Mouse (Mus musculus) forebrain, embryonic 12.5 days (tissue): ENCODE data around the gene Med25. TPM values are rescaled to one million over a fixed set of nuclear protein-coding genes. Genes with fewer than 3 reads are reported as not detected.

Experiments used
- ATAC-seq: fragments of 200-750 bp; cut with Nextera tagmentation; 2 replicates; pipeline ENCODE4 v1.8.0; 2017; ENCODE audit warnings: moderate TSS enrichment; ENCODE audit not compliant: low FRiP score
- H3K27ac ChIP-seq: fragments of 300-500 bp; sonication (generic); 2 replicates; pipeline ENCODE4 v1.5.1; 2016; ENCODE audit warnings: mild to moderate bottlenecking
- H3K27me3 ChIP-seq: fragments of 300-500 bp; sonication (generic); 2 replicates; pipeline ENCODE4 v1.6.1; 2016; ENCODE audit warnings: mild to moderate bottlenecking
- H3K36me3 ChIP-seq: fragments of 300-500 bp; sonication (generic); replicated peaks from 2 replicates; pipeline ENCODE4 v1.6.1; 2016; ENCODE audit warnings: mild to moderate bottlenecking
- H3K4me1 ChIP-seq: fragments of 300-500 bp; sonication (generic); 2 replicates; pipeline ENCODE4 v1.6.1; 2016
- H3K4me2 ChIP-seq: fragments of 300-500 bp; sonication (generic); 2 replicates; pipeline ENCODE4 v1.6.1; 2016; ENCODE audit warnings: mild to moderate bottlenecking, moderate library complexity
- H3K4me3 ChIP-seq: fragments of 300-500 bp; sonication (generic); replicated peaks from 2 replicates; pipeline ENCODE4 v1.5.1; 2016; ENCODE audit warnings: mild to moderate bottlenecking
- H3K9ac ChIP-seq: fragments of 300-500 bp; sonication (generic); 2 replicates; pipeline ENCODE4 v1.6.1; 2016; ENCODE audit warnings: mild to moderate bottlenecking
- H3K9me3 ChIP-seq: fragments of 300-500 bp; sonication (generic); 2 replicates; pipeline ENCODE4 v1.6.1; 2016
- WGBS: fragments of 180-500 bp; shearing (Covaris S2); methylation state at CpG from one replicate; pipeline ENCODE4 v1.1.7; 2016; 5-methylcytosine and 5-hydroxymethylcytosine counted together
- polyA plus RNA-seq: library from polyadenylated mRNA; unstranded; fragments of >200 nt; fragmentation: Nextera tagmentation; extraction: Ambion mirVana; gene quantifications from 2 replicates; pipeline ENCODE4 v1.2.1, GENCODE M21; 2016

The Med25 gene
- polyA plus RNA-seq, 1 experiment from 2014 or later: 172 TPM

DNA sequence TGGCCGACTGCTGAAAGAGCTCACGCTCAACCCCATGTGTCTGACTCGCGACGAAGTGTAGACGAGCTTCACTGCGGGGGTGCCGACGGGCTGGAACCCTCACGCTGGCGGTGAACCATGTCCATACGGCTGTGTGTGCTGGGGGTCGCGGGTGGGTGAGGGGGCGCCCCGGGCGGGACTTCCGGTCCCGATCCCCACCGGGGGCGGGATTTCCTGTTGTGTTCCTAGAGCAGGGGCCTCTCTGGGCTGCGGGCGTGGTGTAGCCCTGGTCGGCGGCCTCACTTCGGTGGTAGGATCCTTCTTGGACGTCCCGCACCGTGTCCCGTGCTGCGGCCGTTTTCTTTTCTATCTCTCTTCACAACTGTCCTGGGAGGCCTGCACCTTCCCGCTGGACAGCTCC, 42.4 kb downstream of the Med25 start:
- peaks cover 41% of the 10 kb centered on the region for H3K4me1 ChIP-seq

DNA sequence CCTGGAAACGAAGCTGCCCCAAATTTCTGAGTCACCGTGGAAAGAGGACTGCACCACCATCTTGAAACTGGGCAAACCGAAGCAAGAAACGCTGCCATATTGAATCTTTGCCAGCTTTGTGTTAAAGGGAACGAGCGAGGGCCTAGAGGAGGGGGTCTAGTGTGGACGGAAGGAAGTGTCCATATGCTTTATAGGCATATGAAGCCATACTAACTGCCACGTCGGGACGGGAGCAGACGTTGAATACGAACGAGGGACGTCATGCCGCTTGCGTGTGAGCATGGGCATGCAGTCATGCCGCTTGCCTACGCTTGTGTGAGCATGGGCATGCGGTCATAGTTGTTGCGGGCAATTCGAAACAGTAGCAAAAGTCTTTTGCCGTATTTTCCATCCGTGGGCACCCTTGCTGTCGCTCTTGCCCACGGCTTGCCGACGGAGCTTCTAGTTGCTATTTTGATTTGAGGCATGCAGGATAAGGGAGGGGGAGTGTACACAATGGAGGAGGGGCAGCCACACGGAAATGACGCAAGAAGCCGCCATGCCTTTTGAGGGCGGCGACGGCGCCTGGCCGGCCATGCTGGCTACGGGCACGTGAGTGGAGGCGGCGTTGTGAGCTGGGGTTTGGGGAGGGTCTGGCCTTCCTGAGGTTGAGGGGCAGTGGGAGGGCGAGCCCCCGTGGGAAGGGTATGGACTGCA, 42.9 kb downstream of the Med25 start:
- Histone ChIP-seq H3K36me3 (peaks cover 34% of the 10 kb centered on the region), H3K9me3 (no peaks in the 10 kb centered on the region), H3K9ac (peak overlapping the region; percentile 84), H3K4me2 (peak overlapping the region; percentile 89), H3K4me3 (peak overlapping the region; percentile 80), H3K27ac (peak overlapping the region; percentile 97), H3K4me1 (peaks cover 36% of the 10 kb centered on the region), H3K27me3 (no peaks in the 10 kb centered on the region)
- WGBS: 1% methylated on average over 41 of the region's 41 CpGs
- peak; percentile 77 for ATAC-seq

More for the DNA sequence above, 42.4 kb downstream of the Med25 start:
- WGBS: under 1% methylated on average over 26 of the region's 33 CpGs
- H3K9me3 ChIP-seq: no peaks in the 10 kb centered on the region
- H3K4me3 ChIP-seq: peak overlapping the region; percentile 80
- H3K27ac ChIP-seq: peak overlapping the region; percentile 97
- H3K9ac ChIP-seq: peak overlapping the region; percentile 84
- no peaks in the 10 kb centered on the region for H3K27me3 ChIP-seq
- H3K4me2 ChIP-seq: peak overlapping the region; percentile 89
- peak; percentile 53 for ATAC-seq
- peaks cover 28% of the 10 kb centered on the region for H3K36me3 ChIP-seq

DNA sequence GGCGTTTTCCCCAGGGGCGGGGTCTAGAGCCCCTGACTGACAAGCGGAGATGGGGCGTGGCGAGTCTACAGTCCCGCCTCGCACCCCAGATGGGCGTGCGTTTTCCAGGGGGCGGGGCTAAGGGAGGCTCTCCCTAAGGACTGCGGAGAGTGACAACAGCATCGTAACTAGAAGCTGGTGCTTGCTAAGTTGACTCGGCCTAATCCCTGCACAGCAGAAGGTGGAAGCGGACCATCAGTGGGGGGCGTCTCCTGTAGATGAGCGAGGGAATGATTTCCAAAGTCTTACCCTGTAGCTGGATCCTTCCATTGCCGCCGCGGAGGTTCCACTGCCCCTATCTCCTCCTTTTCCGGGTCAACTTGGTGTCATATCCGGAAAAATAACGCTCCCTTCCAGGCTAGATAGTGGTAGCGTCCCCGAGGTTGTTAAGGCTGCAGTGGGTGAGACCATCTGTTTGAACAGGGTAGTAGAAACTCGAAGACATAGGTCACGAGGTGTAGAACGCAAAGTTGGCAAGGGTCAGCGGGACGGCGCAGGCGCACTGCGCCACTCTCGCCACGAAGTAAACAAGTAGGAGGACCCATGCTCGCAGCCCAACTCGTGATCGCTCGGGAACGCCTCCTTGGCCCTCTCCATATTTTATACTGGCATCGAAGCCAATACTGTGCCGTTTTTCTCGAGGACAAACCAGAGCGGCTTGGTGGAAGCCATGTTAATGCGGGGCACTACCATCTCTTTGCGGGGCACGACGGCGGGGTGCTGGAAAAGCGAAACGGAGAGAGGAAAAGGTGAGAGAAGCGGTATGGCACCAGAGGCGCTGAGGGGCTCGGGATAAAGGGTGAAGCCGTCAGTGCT, 43.7 kb downstream of the Med25 start, which contains the start of the genes Akt1s1 and Tbc1d17:
Akt1s1 (plus strand) TSS at position 431 of the 855 bp plus-strand sequence.
Tbc1d17 (minus strand) TSS at position 519 of the 855 bp plus-strand sequence.
- no peaks in the 10 kb centered on the region for H3K27me3 ChIP-seq
- peak within 1 kb of the TSS; percentile 84 for H3K9ac ChIP-seq
- peaks cover 42% of the 10 kb centered on the region for H3K36me3 ChIP-seq
- H3K4me2 ChIP-seq: peak within 1 kb of the TSS; percentile 89
- no peaks in the 10 kb centered on the region for H3K9me3 ChIP-seq
- WGBS: under 1% methylated on average over 54 of the region's 54 CpGs
- peak within 1 kb of the TSS; percentile 80 for H3K4me3 ChIP-seq
- peaks cover 30% of the 10 kb centered on the region for H3K4me1 ChIP-seq
- peak; percentile 82 for ATAC-seq
- peak within 1 kb of the TSS; percentile 97 for H3K27ac ChIP-seq

DNA sequence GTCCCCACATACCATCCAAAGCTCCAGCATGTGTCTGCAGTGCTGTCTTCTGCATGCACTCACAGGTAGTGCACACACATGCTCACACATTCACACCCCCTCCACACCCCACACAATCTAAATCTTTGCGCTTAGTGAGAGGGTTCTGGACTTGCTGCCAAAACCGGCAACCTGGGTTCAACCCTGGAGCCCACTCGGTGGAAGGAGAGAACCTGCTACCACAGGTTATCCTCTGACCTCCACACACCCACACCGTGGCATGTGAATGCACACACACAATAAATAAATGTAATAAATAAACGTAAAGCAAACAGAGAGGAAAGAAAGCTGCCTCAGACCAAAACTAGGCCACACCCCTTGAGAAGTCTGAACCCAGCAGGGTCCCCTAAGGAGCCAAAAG, 44.7 kb downstream of the Med25 start:
- no peak for ATAC-seq
- peak overlapping the region; percentile 80 for H3K4me3 ChIP-seq
- H3K9ac ChIP-seq: peak overlapping the region; percentile 54
- H3K4me2 ChIP-seq: peak overlapping the region; percentile 89
- H3K36me3 ChIP-seq: peaks cover 50% of the 10 kb centered on the region
- 83% methylated on average over 5 of the region's 5 CpGs for WGBS
- no peaks in the 10 kb centered on the region for H3K9me3 ChIP-seq
- H3K27me3 ChIP-seq: no peaks in the 10 kb centered on the region
- 0 out of 2 replicates have a peak overlapping the region, but pooled peaks have one; percentile 97 for H3K27ac ChIP-seq
- peaks cover 22% of the 10 kb centered on the region for H3K4me1 ChIP-seq

DNA sequence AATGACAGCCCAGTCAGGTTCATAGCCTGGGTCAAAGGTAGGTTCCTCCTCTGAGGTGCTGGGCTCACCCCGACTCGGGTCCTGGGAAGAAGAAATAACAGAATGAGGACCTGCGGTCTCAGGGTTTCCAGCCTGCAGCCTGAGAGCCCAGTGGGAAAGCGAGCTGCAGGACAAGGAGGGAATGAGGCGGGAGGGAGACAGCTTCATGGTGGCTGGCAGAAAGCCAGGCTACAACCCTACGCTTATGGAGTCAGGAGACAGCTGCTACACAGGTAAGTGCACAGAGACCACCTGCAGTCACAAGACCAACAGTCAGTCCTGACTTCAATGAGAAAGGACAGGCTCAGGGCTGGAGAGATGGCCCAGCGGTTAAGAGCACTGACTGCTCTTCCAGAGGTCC, 45.7 kb downstream of the Med25 start:
- Histone ChIP-seq H3K4me2 (no peak overlapping the region), H3K4me3 (no peak overlapping the region), H3K4me1 (peaks cover 22% of the 10 kb centered on the region), H3K36me3 (peaks cover 54% of the 10 kb centered on the region), H3K27ac (no peak overlapping the region), H3K9ac (no peak overlapping the region), H3K27me3 (0 out of 2 replicates have a peak, but pooled peaks cover 7% of the 10 kb centered on the region), H3K9me3 (no peaks in the 10 kb centered on the region)
- ATAC-seq: no peak
- WGBS: 92% methylated on average over 7 of the region's 7 CpGs

DNA sequence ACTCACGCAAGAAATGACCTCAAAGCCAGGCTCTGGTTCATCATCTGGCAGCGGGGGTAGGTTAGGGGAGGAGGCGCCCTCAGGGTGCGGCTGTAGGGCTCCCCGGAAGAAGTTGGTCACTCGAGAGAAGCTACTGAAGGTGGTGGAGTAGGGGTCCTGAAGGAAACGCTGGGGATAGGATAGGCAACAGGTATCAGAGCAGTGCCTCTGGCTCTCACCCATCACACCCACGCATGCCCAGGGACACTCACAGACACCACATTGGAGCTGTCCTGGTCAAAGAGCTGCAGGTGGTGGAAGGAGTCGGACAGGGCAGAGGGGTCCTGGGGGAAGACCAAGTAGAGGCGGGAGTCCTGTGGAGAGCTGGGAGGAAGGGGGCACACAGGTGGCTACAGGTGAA, 47.5 kb downstream of the Med25 start:
- Histone ChIP-seq H3K36me3 (peaks cover 60% of the 10 kb centered on the region), H3K27me3 (peaks cover 25% of the 10 kb centered on the region), H3K4me1 (peaks cover 12% of the 10 kb centered on the region), H3K4me2 (no peak overlapping the region), H3K9ac (no peak overlapping the region), H3K27ac (no peak overlapping the region), H3K9me3 (no peaks in the 10 kb centered on the region), H3K4me3 (no peak overlapping the region)
- 92% methylated on average over 10 of the region's 10 CpGs for WGBS
- no peak for ATAC-seq

DNA sequence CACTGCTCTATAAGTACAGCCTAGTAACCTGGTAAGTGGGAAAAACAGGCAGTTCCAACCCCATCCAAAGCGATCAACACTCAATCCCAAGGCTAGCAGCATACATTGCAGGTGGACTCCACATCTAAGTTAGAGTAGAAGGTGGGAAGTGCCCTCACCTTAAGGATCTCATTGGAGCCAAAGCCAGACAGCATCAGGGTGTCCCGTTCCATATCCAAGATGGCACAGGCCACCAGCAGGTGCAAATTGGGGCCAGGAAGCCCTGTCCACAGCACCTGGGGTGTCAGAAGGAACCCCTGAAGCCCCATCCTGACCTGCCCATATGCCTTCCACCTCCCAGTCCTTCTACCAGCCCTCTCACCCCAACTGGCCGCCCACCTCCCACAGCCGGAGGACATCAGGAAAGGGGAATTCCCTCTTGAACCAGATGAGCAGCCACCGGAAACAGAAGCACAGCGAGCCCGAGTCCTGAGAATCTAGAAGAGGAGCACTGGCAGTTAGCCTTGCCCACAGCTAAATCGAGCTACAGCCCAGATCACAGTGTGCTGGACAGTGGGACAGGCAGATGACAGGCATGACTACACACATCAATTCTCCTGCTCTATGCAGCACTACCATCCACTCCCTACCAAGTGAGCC, 50.6 kb downstream of the Med25 start:
- H3K27me3 ChIP-seq: peaks cover 48% of the 10 kb centered on the region
- no peak overlapping the region for H3K27ac ChIP-seq
- H3K9me3 ChIP-seq: no peaks in the 10 kb centered on the region
- ATAC-seq: no peak
- WGBS: 92% methylated on average over 8 of the region's 8 CpGs
- no peak overlapping the region for H3K9ac ChIP-seq
- peaks cover 13% of the 10 kb centered on the region for H3K4me1 ChIP-seq
- H3K36me3 ChIP-seq: peaks cover 60% of the 10 kb centered on the region
- H3K4me3 ChIP-seq: no peak overlapping the region
- H3K4me2 ChIP-seq: no peak overlapping the region

DNA sequence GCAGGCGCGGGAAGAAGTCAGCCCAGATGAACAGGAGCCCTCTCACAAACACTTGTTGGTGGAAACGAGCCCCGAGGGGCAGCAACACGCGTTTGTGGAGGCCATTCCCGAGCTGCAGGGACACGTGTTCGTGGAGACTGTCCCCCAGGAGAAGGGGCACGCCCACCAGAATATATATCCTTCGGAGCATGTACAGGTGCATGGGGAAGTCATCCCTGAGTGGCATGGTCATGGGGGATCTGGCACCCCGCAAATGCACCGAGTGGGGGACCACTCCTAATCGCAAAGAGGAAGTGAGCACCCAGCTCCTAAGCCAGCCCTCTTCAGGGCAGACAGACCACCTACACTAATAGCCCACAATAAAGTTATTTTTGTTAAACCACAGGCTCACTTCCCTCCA, 52.1 kb downstream of the Med25 start:
- Histone ChIP-seq H3K4me2 (peak overlapping the region; percentile 52), H3K9ac (peak overlapping the region; percentile 51; the same call in 1 of the 2 replicates), H3K9me3 (no peaks in the 10 kb centered on the region), H3K4me3 (peak overlapping the region; percentile 27; the same call in 1 of the 2 replicates), H3K4me1 (peaks cover 13% of the 10 kb centered on the region), H3K27ac (no peak overlapping the region), H3K27me3 (peaks cover 48% of the 10 kb centered on the region), H3K36me3 (peaks cover 47% of the 10 kb centered on the region)
- 58% methylated on average over 14 of the region's 14 CpGs for WGBS
- no peak for ATAC-seq

DNA sequence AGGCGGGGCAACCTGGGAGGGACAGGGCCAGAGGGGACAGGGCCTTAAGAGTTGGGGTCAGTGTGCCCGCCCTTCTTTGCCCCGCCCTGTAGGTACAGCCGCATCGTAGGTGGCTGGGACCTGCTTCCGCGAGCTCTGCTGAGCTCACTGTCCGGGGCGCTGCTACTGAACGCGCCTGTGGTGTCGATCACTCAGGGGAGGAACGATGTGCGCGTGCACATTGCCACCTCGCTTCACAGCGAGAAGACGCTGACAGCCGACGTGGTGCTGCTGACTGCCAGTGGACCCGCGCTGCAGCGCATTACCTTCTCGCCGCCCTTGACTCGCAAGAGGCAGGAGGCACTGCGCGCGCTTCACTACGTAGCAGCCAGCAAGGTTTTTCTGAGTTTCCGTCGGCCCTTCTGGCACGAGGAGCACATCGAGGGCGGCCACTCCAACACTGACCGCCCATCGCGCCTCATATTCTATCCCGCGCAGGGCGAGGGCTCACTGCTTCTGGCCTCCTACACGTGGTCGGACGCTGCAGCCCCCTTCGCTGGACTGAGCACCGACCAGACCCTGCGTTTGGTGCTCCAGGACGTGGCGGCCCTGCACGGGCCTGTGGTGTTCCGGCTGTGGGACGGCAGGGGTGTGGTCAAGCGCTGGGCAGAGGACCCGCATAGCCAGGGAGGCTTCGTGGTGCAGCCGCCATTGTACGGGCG, 52.9 kb downstream of the Med25 start:
- H3K9ac ChIP-seq: peak overlapping the region; percentile 51
- peak overlapping the region; percentile 27 for H3K4me3 ChIP-seq
- H3K9me3 ChIP-seq: no peaks in the 10 kb centered on the region
- ATAC-seq: peak; percentile 66
- peaks cover 48% of the 10 kb centered on the region for H3K27me3 ChIP-seq
- WGBS: 1% methylated on average over 58 of the region's 58 CpGs
- peak overlapping the region; percentile 52 for H3K4me2 ChIP-seq
- peaks cover 39% of the 10 kb centered on the region for H3K36me3 ChIP-seq
- H3K27ac ChIP-seq: no peak overlapping the region
- peaks cover 13% of the 10 kb centered on the region for H3K4me1 ChIP-seq

DNA sequence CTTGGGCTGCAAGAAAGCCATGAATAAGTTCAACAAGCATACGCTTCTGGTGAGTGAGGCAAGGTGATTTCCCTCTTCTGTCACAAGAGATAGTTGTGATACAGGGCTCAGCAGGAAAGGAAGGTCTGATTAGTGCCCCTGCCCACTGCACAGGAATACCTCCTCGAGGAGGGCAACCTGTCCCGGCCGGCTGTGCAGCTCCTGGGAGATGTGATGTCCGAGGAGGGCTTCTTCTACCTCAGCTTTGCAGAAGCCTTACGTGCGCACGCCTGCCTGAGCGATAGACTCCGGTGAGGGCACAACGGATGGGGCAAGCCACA, 53.4 kb downstream of the Med25 start:
- Histone ChIP-seq H3K27ac (no peak overlapping the region), H3K27me3 (peaks cover 48% of the 10 kb centered on the region), H3K4me3 (peak overlapping the region; percentile 27), H3K9ac (peak overlapping the region; percentile 51; the same call in 1 of the 2 replicates), H3K4me2 (peak overlapping the region; percentile 52), H3K4me1 (peaks cover 13% of the 10 kb centered on the region), H3K36me3 (peaks cover 34% of the 10 kb centered on the region), H3K9me3 (no peaks in the 10 kb centered on the region)
- 0 out of 2 replicates have a peak, but pooled peaks have one; percentile 5 for ATAC-seq
- WGBS: 23% methylated on average over 11 of the region's 11 CpGs

DNA sequence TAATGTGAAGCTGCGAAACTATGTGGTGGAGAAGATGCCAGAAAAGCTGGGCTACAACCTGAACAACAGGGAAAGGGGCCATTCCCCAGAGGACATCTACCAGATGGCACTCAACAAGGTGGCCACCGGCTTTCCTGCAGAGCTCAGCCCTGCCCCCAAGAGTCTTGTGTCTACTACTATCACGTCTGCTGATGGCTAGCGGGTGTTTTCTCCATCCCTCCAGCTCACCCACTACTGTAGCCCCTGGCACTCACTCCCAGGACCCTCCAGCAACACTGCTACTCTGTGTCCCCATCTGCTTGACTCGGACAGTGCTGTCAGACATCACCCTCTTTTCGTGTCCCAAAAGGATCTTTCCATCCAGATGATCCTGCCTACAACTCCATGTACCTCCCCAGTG, 54.4 kb downstream of the Med25 start:
- Histone ChIP-seq H3K36me3 (peaks cover 24% of the 10 kb centered on the region), H3K4me2 (no peak overlapping the region), H3K9ac (no peak overlapping the region), H3K9me3 (no peaks in the 10 kb centered on the region), H3K27ac (no peak overlapping the region), H3K4me3 (no peak overlapping the region), H3K27me3 (peaks cover 48% of the 10 kb centered on the region), H3K4me1 (peaks cover 13% of the 10 kb centered on the region)
- ATAC-seq: no peak
- 91% methylated on average over 6 of the region's 6 CpGs for whole genome bisulfite sequencing
